ENCODE assay signal across 11 mouse cellular contexts in the genomic region with DNA sequence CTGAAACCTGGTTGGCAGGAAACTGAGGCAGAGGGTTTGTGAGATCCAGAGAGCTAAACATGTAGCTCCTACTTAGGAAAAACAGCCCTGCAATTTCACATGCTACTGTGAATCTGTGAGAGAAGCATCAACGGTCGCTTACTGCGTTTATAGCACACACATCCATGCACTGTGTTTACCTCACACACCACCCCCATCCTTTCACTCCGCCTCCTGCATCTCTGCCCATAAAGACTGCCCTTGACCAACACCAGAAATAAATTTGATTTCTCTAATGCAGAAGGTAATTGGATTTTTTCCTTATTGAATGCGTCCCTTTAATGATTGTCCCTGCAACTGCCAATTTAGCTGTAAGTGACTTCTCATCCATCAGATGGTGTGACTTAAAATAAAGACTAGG.
"Had no signal": no experiment of that assay in that cellular context is flagged by ENCODE, and none has a peak within 500 bp of the region (broad histone marks: within the 10 kb centered on the region; RNA-seq: fewer than 3 reads in every experiment).

No protein-coding gene starts in this region.

- H3K4me1 ChIP-seq: limb, embryonic 13.5 days had no signal

- H3K27ac ChIP-seq: kidney, postnatal 0 days; limb, embryonic 13.5 days; liver, embryonic 14.5 days; stomach, postnatal 0 days had no signal

- H3K27me3 ChIP-seq: limb, embryonic 13.5 days had no signal

- H3K9me3 ChIP-seq: limb, embryonic 13.5 days had no signal

- H3K4me2 ChIP-seq: limb, embryonic 13.5 days had no signal

- H3K9ac ChIP-seq: limb, embryonic 13.5 days; liver, embryonic 14.5 days had no signal

- H3K36me3 ChIP-seq: limb, embryonic 13.5 days had no signal

- ATAC-seq: lung, postnatal 0 days had no signal

- DNase-seq: kidney, adult 9 months; kidney, postnatal 36 days; left cerebral cortex, postnatal 4 days; lung, adult 2 months; lung, postnatal 36 days; thymus, postnatal 4 days had no signal

- H3K4me3 ChIP-seq: limb, embryonic 13.5 days had no signal
